Mouse (Mus musculus) heart, embryonic 13.5 days (tissue): Measurements from ENCODE around the gene Cdc42ep1. TPM values are rescaled to one million over a fixed set of nuclear protein-coding genes. Genes with fewer than 3 reads are reported as not detected.

Source experiments
- ATAC-seq: fragments of 200-750 bp; cut with Nextera tagmentation; 2 replicates; pipeline ENCODE4 v1.8.0; 2017; ENCODE audit warnings: moderate TSS enrichment; ENCODE audit not compliant: insufficient number of reproducible peaks, low FRiP score, low TSS enrichment; ENCODE audit errors: extremely low read depth
- H3K27ac ChIP-seq: fragments of 300-500 bp; sonication (generic); replicated peaks from 2 replicates; pipeline ENCODE4 v1.5.1; 2015; ENCODE audit warnings: moderate library complexity, mild to moderate bottlenecking, inconsistent platforms
- H3K27me3 ChIP-seq: fragments of 300-500 bp; sonication (generic); replicated peaks from 2 replicates; pipeline ENCODE4 v1.6.1; 2015; ENCODE audit warnings: mild to moderate bottlenecking, inconsistent platforms
- H3K36me3 ChIP-seq: fragments of 300-500 bp; sonication (generic); 2 replicates; pipeline ENCODE4 v1.6.1; 2015; ENCODE audit warnings: mild to moderate bottlenecking, inconsistent platforms
- H3K4me1 ChIP-seq: fragments of 300-500 bp; sonication (generic); 2 replicates; pipeline ENCODE4 v1.6.1; 2015; ENCODE audit warnings: inconsistent platforms
- H3K4me2 ChIP-seq: fragments of 300-500 bp; sonication (generic); 2 replicates; pipeline ENCODE4 v1.6.1; 2015; ENCODE audit warnings: inconsistent platforms, mild to moderate bottlenecking, moderate library complexity
- H3K4me3 ChIP-seq: fragments of 300-500 bp; sonication (generic); 2 replicates; pipeline ENCODE4 v1.5.1; 2015; ENCODE audit warnings: moderate library complexity, mild to moderate bottlenecking, inconsistent platforms
- H3K9ac ChIP-seq: fragments of 300-500 bp; sonication (generic); 2 replicates; pipeline ENCODE4 v1.6.1; 2015; ENCODE audit warnings: inconsistent platforms, mild to moderate bottlenecking, moderate library complexity
- H3K9me3 ChIP-seq: fragments of 300-500 bp; sonication (generic); 2 replicates; pipeline ENCODE4 v1.6.1; 2016; ENCODE audit warnings: inconsistent platforms
- WGBS: fragments of 180-500 bp; shearing (Covaris S2); methylation state at CpG from one replicate; pipeline ENCODE4 v1.1.7; 2015; ENCODE audit warnings: mixed read lengths; 5-methylcytosine and 5-hydroxymethylcytosine counted together
- polyA plus RNA-seq: library from polyadenylated mRNA; unstranded; fragments of >200 nt; fragmentation: Nextera tagmentation; extraction: Ambion mirVana; gene quantifications from 2 replicates; pipeline ENCODE4 v1.2.1, GENCODE M21; 2015

Cdc42ep1 gene
- polyA plus RNA-seq, 1 experiment from 2014 or later = 36.1 TPM

- Histone ChIP-seq H3K27me3 (peaks cover 9% of the 10 kb centered on the region; the same call in 1 of the 2 replicates), H3K9me3 (no peaks in the 10 kb centered on the region), H3K4me1 (peaks cover 64% of the 10 kb centered on the region), H3K9ac (no peak overlapping the region), H3K4me3 (no peak overlapping the region), H3K27ac (peak overlapping the region; percentile 95; the same call in 1 of the 2 replicates), H3K36me3 (no peaks in the 10 kb centered on the region), H3K4me2 (no peak overlapping the region)
- 53% methylated on average over 10 of the region's 10 CpGs for WGBS
- no peak for ATAC-seq
Observed at GRCm38 (mm10) chr15:78830742-78831719, 11.4 kb upstream of the Cdc42ep1 start.

- ATAC-seq = peak; percentile 29; the same call in 1 of the 2 replicates
- peak overlapping the region; percentile 33 for H3K4me2 ChIP-seq
- H3K36me3 ChIP-seq = no peaks in the 10 kb centered on the region
- peak overlapping the region; percentile 95 for H3K27ac ChIP-seq
- peaks cover 67% of the 10 kb centered on the region for H3K4me1 ChIP-seq
- 0 out of 2 replicates have a peak overlapping the region, but pooled peaks have one; percentile 2 for H3K4me3 ChIP-seq
- WGBS = 40% methylated on average over 19 of the region's 19 CpGs
- no peaks in the 10 kb centered on the region for H3K9me3 ChIP-seq
- peaks cover 8% of the 10 kb centered on the region; the same call in 1 of the 2 replicates for H3K27me3 ChIP-seq
- peak overlapping the region; percentile 70 for H3K9ac ChIP-seq
Observed at GRCm38 (mm10) chr15:78831720-78832657, 10.4 kb upstream of the Cdc42ep1 start.

GRCm38 (mm10) chr15:78832701-78833123, 9.7 kb upstream of the Cdc42ep1 start:
- 18% methylated on average over 14 of the region's 14 CpGs for WGBS
- Histone ChIP-seq H3K36me3 (no peaks in the 10 kb centered on the region), H3K4me1 (peaks cover 67% of the 10 kb centered on the region), H3K27me3 (0 out of 2 replicates have a peak, but pooled peaks cover under 1% of the 10 kb centered on the region), H3K4me2 (peak overlapping the region; percentile 33), H3K9ac (peak overlapping the region; percentile 70), H3K4me3 (no peak overlapping the region), H3K27ac (peak overlapping the region; percentile 95), H3K9me3 (no peaks in the 10 kb centered on the region)
- no peak; the same call in 1 of the 2 replicates for ATAC-seq

- H3K4me1 ChIP-seq = peaks cover 60% of the 10 kb centered on the region
- ATAC-seq = no peak; the same call in 1 of the 2 replicates
Observed at GRCm38 (mm10) chr15:78833582-78833981, 8.8 kb upstream of the Cdc42ep1 start.

GRCm38 (mm10) chr15:78834233-78835005, 8.0 kb upstream of the Cdc42ep1 start:
- WGBS = 21% methylated on average over 10 of the region's 10 CpGs
- Histone ChIP-seq H3K4me2 (no peak overlapping the region), H3K9ac (0 out of 2 replicates have a peak overlapping the region, but pooled peaks have one; percentile 33)

More at GRCm38 (mm10) chr15:78833582-78833981, 8.8 kb upstream of the Cdc42ep1 start:
- no peak overlapping the region for H3K4me2 ChIP-seq
- no peak overlapping the region for H3K9ac ChIP-seq
- peak overlapping the region; percentile 95 for H3K27ac ChIP-seq
- no peaks in the 10 kb centered on the region for H3K9me3 ChIP-seq
- H3K36me3 ChIP-seq = no peaks in the 10 kb centered on the region
- WGBS = 90% methylated on average over 3 of the region's 3 CpGs
- H3K27me3 ChIP-seq = no peaks in the 10 kb centered on the region
- no peak overlapping the region for H3K4me3 ChIP-seq

GRCm38 (mm10) chr15:78835200-78836085, 7.0 kb upstream of the Cdc42ep1 start:
- 10% methylated on average over 11 of the region's 12 CpGs for WGBS
- Histone ChIP-seq H3K4me2 (peak overlapping the region; percentile 16; the same call in 1 of the 2 replicates), H3K4me1 (peaks cover 69% of the 10 kb centered on the region), H3K36me3 (no peaks in the 10 kb centered on the region), H3K27ac (peak overlapping the region; percentile 95), H3K27me3 (0 out of 2 replicates have a peak, but pooled peaks cover 3% of the 10 kb centered on the region), H3K4me3 (no peak overlapping the region), H3K9me3 (no peaks in the 10 kb centered on the region), H3K9ac (peak overlapping the region; percentile 63)
- 0 out of 2 replicates have a peak, but pooled peaks have one; percentile 6 for ATAC-seq

More at GRCm38 (mm10) chr15:78834233-78835005, 8.0 kb upstream of the Cdc42ep1 start:
- H3K4me1 ChIP-seq = peaks cover 59% of the 10 kb centered on the region
- H3K27me3 ChIP-seq = no peaks in the 10 kb centered on the region
- peak overlapping the region; percentile 95 for H3K27ac ChIP-seq
- no peaks in the 10 kb centered on the region for H3K9me3 ChIP-seq
- ATAC-seq = 0 out of 2 replicates have a peak, but pooled peaks have one; percentile 24
- no peaks in the 10 kb centered on the region for H3K36me3 ChIP-seq
- no peak overlapping the region for H3K4me3 ChIP-seq

- no peaks in the 10 kb centered on the region for H3K36me3 ChIP-seq
- no peaks in the 10 kb centered on the region for H3K9me3 ChIP-seq
- 30% methylated on average over 8 of the region's 8 CpGs for WGBS
- peaks cover 10% of the 10 kb centered on the region; the same call in 1 of the 2 replicates for H3K27me3 ChIP-seq
- peak overlapping the region; percentile 12 for H3K9ac ChIP-seq
- no peak overlapping the region for H3K4me3 ChIP-seq
- H3K4me1 ChIP-seq = peaks cover 72% of the 10 kb centered on the region
- peak overlapping the region; percentile 95 for H3K27ac ChIP-seq
- H3K4me2 ChIP-seq = no peak overlapping the region
- ATAC-seq = no peak
Observed at GRCm38 (mm10) chr15:78836086-78836621, 6.3 kb upstream of the Cdc42ep1 start.

- peaks cover 65% of the 10 kb centered on the region for H3K4me1 ChIP-seq
Observed at GRCm38 (mm10) chr15:78839744-78840143, 2.7 kb upstream of the Cdc42ep1 start.

GRCm38 (mm10) chr15:78840241-78840640, 2.2 kb upstream of the Cdc42ep1 start:
- no peak for ATAC-seq
- no peaks in the 10 kb centered on the region for H3K36me3 ChIP-seq
- WGBS = 57% methylated on average over 3 of the region's 3 CpGs
- H3K27me3 ChIP-seq = peaks cover 21% of the 10 kb centered on the region; the same call in 1 of the 2 replicates
- H3K27ac ChIP-seq = peak overlapping the region; percentile 40
- H3K9me3 ChIP-seq = no peaks in the 10 kb centered on the region
- H3K9ac ChIP-seq = 0 out of 2 replicates have a peak overlapping the region, but pooled peaks have one; percentile 40
- no peak overlapping the region for H3K4me2 ChIP-seq
- H3K4me1 ChIP-seq = peaks cover 65% of the 10 kb centered on the region
- no peak overlapping the region for H3K4me3 ChIP-seq

More at GRCm38 (mm10) chr15:78839744-78840143, 2.7 kb upstream of the Cdc42ep1 start:
- no peaks in the 10 kb centered on the region for H3K36me3 ChIP-seq
- peaks cover 21% of the 10 kb centered on the region; the same call in 1 of the 2 replicates for H3K27me3 ChIP-seq
- H3K4me3 ChIP-seq = no peak overlapping the region
- no peak overlapping the region for H3K4me2 ChIP-seq
- no peaks in the 10 kb centered on the region for H3K9me3 ChIP-seq
- peak overlapping the region; percentile 41; the same call in 1 of the 2 replicates for H3K27ac ChIP-seq
- peak overlapping the region; percentile 30; the same call in 1 of the 2 replicates for H3K9ac ChIP-seq
- no peak for ATAC-seq
- WGBS = 8% methylated on average over 2 of the region's 2 CpGs
